Mouse (Mus musculus) limb, embryonic 10.5 days (tissue): ENCODE data around the gene Selenop. TPM values are rescaled to one million over a fixed set of nuclear protein-coding genes. Genes with fewer than 3 reads are reported as not detected.

Source experiments
- DNase-seq: peaks from one replicate; pipeline ENCODE4 v3.0.0-alpha.2; 2017; ENCODE audit warnings: low spot score
- H3K27ac ChIP-seq: fragments of 300-500 bp; sonication (generic); 2 replicates; pipeline ENCODE4 v1.5.1; 2016; ENCODE audit warnings: mild to moderate bottlenecking
- H3K27me3 ChIP-seq: fragments of 300-500 bp; sonication (generic); 2 replicates; pipeline ENCODE4 v1.6.1; 2016; ENCODE audit warnings: low read depth, mild to moderate bottlenecking; ENCODE audit not compliant: poor library complexity, severe bottlenecking
- H3K36me3 ChIP-seq: fragments of 300-500 bp; sonication (generic); 2 replicates; pipeline ENCODE4 v1.6.1; 2016; ENCODE audit warnings: mild to moderate bottlenecking, moderate library complexity
- H3K4me1 ChIP-seq: fragments of 300-500 bp; sonication (generic); 2 replicates; pipeline ENCODE4 v1.6.1; 2016
- H3K4me3 ChIP-seq: fragments of 300-500 bp; sonication (generic); 2 replicates; pipeline ENCODE4 v1.5.1; 2016; ENCODE audit warnings: mild to moderate bottlenecking, moderate library complexity
- H3K9me3 ChIP-seq: fragments of 300-500 bp; sonication (generic); replicated peaks from 2 replicates; pipeline ENCODE4 v1.6.1; 2016; ENCODE audit warnings: mild to moderate bottlenecking
- WGBS: fragments of 180-500 bp; shearing (Covaris S2); methylation state at CpG from one replicate; pipeline ENCODE4 v1.1.7; 2016; 5-methylcytosine and 5-hydroxymethylcytosine counted together
- polyA plus RNA-seq: library from polyadenylated mRNA; unstranded; fragments of >200 nt; fragmentation: Nextera tagmentation; extraction: Ambion mirVana; gene quantifications from 2 replicates; pipeline ENCODE4 v1.2.1, GENCODE M21; 2016

The Selenop gene
- polyA plus RNA-seq, 1 experiment from 2014 or later = 32.4 TPM

DNA sequence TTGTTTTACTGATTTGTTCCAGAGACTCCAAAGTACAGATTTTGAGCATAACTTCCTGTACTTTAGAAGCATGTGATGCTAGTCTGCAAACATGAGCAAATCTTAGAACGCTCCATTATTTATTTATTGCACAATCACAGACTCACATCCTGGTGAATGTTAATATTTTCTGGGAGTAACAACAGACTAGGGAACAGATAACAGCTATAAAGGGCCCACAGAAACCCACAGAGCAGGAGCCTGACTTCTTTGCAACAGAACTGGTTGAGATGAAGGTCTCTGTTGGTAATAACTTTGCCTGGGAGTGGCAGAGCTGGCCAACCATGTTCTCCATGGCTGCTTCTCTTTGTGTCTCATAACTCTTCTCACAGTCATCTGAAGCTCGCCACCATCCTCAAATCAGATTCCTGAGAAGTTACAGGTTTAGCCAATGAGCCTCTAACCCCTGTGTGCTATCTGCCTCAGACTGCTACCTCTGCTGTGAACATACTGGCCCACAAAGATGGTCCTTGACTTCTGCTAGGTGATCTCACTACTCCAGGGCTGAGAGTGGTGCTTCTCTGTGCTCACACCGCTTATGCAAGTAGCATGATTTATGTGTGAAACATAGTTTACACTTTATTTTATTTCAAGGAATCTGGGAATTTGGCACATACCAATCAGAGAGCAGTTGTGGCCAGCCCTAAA is 17.2 kb upstream of the Selenop start:
- Histone ChIP-seq H3K36me3 (no peaks in the 10 kb centered on the region), H3K9me3 (no peaks in the 10 kb centered on the region), H3K27ac (no peak overlapping the region), H3K4me3 (no peak overlapping the region), H3K4me1 (no peaks in the 10 kb centered on the region), H3K27me3 (no peaks in the 10 kb centered on the region)
- no peak for DNase-seq
- 94% methylated on average over 3 of the region's 3 CpGs for WGBS

DNA sequence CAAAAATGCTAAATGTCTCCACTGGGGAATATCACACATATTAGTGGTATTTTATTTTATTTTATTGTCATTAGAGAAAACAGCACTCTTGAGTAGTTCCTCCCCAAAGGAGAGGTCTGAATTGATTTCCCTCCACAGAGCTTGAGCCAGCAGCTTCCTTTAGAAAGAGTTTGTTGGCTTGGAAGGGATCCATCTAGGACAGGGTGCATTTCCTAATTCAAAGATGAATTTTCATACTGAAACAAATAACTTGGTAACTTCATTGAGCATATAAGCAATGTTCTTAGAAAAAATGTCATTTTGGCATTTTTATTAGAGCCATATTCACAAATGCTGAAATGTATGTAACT is 16.7 kb upstream of the Selenop start:
- no peaks in the 10 kb centered on the region for H3K9me3 ChIP-seq
- H3K4me3 ChIP-seq = no peak overlapping the region
- no peak overlapping the region for H3K27ac ChIP-seq
- no peaks in the 10 kb centered on the region for H3K4me1 ChIP-seq
- H3K27me3 ChIP-seq = no peaks in the 10 kb centered on the region
- H3K36me3 ChIP-seq = no peaks in the 10 kb centered on the region
- no peak for DNase-seq

DNA sequence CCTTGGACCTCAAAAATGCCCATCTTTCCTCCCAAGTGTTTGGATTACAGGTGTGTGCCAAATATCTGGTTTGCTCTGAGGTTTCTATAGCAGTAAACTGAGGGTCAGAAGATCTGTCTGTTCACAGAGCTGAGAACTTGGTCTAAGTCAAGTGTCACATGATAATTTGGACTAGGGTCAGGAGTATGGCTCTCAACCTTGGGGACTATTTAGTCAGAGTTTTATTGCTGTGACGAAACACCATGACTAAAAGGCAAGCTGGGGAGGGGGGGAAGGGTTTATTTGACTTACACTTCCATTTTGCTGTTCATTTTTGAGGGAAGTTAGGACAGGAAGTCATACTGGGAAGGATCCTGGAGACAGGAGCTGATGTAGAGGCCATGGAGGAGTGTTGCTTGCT is 9.3 kb upstream of the Selenop start:
- Histone ChIP-seq H3K4me1 (0 out of 2 replicates have a peak, but pooled peaks cover 1% of the 10 kb centered on the region), H3K36me3 (no peaks in the 10 kb centered on the region), H3K4me3 (no peak overlapping the region), H3K27ac (no peak overlapping the region), H3K27me3 (no peaks in the 10 kb centered on the region), H3K9me3 (no peaks in the 10 kb centered on the region)
- WGBS = 87% methylated on average over 1 of the region's 1 CpGs
- DNase-seq = no peak

DNA sequence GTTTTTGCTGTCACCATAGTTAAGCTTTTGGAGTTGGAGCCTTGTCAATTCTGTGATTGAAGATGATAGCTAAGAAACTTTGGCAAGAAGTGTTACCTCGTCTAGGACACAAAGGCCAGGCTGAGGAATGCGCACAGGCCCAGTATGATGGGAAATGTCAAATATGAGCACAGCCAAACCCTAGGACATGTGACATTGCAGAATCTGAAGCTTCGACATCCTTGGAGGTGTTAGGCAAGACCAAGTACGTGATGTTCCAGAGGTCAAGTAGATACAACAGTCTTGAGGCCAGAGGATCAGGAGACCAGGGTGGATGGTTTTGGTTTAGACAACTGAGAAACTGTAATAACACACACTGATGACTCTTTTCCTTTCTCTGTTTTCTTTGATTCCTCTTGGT is 8.0 kb upstream of the Selenop start:
- Histone ChIP-seq H3K27ac (no peak overlapping the region), H3K9me3 (no peaks in the 10 kb centered on the region), H3K4me3 (no peak overlapping the region), H3K36me3 (no peaks in the 10 kb centered on the region), H3K4me1 (0 out of 2 replicates have a peak, but pooled peaks cover 5% of the 10 kb centered on the region), H3K27me3 (no peaks in the 10 kb centered on the region)
- WGBS = 85% methylated on average over 4 of the region's 4 CpGs
- DNase-seq = no peak

- H3K4me1 ChIP-seq = 0 out of 2 replicates have a peak, but pooled peaks cover 5% of the 10 kb centered on the region
- H3K9me3 ChIP-seq = no peaks in the 10 kb centered on the region
- no peak overlapping the region for H3K27ac ChIP-seq
- no peak overlapping the region for H3K4me3 ChIP-seq
- no peaks in the 10 kb centered on the region for H3K27me3 ChIP-seq
- WGBS = 77% methylated on average over 3 of the region's 3 CpGs
- no peaks in the 10 kb centered on the region for H3K36me3 ChIP-seq
- no peak for DNase-seq
Observed at GRCm38 (mm10) chr15:3262883-3263282, 5.5 kb upstream of the Selenop start.

DNA sequence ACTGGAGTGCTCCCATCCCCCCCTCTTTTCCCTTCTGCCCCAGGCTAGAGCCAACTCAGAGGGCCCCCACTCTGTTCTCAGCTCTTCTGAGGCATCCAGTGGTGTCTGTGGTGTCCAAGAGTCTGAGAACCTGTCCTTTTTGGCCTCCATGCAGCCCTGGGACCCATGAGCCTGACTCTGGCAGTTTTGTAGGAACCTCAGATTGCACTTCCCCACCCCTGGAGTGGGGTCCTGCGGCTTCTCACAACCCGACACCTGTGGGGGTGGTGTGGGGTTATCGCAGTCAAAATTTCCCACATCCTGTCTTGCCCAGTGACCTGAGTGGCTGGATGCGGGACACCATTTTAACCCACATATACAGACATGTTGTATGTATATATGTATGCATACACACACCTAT is 4.1 kb upstream of the Selenop start:
- DNase-seq = no peak
- no peak overlapping the region for H3K4me3 ChIP-seq
- WGBS = 93% methylated on average over 4 of the region's 4 CpGs
- H3K27me3 ChIP-seq = no peaks in the 10 kb centered on the region
- H3K36me3 ChIP-seq = no peaks in the 10 kb centered on the region
- H3K27ac ChIP-seq = no peak overlapping the region; the same call in 1 of the 2 replicates
- H3K9me3 ChIP-seq = no peaks in the 10 kb centered on the region
- H3K4me1 ChIP-seq = peaks cover 10% of the 10 kb centered on the region

DNA sequence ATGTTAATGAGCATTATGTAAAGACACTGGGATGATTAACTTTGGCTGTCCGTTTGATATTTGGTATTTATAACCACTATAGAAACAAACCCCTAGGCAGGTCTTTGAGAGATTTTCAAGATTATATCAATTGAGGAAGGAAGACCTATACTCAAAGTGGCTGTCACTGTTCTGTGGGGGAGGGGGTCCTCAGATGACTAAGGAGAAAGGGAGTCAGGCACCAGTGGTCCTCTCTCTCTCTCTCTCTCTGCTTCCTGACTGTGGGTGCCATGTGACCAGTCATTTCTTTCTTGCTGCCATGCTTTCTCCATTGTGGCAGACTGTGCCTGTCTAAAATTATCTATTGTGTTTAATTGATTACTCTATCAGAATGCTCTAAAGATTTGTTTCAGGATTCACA is 3.5 kb upstream of the Selenop start:
- H3K4me3 ChIP-seq = no peak overlapping the region
- DNase-seq = no peak
- no peaks in the 10 kb centered on the region for H3K36me3 ChIP-seq
- 89% methylated on average over 1 of the region's 1 CpGs for WGBS
- no peak overlapping the region for H3K27ac ChIP-seq
- H3K9me3 ChIP-seq = no peaks in the 10 kb centered on the region
- H3K27me3 ChIP-seq = no peaks in the 10 kb centered on the region
- peaks cover 15% of the 10 kb centered on the region for H3K4me1 ChIP-seq

DNA sequence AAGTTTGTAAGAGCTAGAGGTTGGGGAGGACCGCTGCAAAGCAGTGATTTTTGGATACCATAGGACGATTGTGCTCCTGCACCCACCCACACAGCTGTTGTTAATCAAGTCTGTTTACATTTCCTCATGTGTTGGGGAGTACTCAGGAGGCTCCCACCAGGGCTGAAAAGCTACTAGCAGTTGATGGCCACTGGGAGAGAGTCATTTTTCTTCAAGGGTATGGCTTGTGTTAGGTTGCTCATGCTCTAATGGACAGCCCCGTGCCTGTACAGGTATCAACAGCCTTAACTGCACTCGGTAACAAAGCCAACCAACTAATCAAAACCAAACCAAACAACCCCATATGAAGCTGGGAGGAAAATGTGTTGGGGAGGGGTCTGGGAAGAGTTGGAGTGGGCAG is 1.1 kb downstream of the Selenop start:
- Histone ChIP-seq H3K4me3 (no peak overlapping the region), H3K27me3 (no peaks in the 10 kb centered on the region), H3K9me3 (no peaks in the 10 kb centered on the region), H3K4me1 (peaks cover 23% of the 10 kb centered on the region), H3K27ac (peak overlapping the region; percentile 89), H3K36me3 (no peaks in the 10 kb centered on the region)
- 25% methylated on average over 4 of the region's 4 CpGs for WGBS
- peak; percentile 46 for DNase-seq

DNA sequence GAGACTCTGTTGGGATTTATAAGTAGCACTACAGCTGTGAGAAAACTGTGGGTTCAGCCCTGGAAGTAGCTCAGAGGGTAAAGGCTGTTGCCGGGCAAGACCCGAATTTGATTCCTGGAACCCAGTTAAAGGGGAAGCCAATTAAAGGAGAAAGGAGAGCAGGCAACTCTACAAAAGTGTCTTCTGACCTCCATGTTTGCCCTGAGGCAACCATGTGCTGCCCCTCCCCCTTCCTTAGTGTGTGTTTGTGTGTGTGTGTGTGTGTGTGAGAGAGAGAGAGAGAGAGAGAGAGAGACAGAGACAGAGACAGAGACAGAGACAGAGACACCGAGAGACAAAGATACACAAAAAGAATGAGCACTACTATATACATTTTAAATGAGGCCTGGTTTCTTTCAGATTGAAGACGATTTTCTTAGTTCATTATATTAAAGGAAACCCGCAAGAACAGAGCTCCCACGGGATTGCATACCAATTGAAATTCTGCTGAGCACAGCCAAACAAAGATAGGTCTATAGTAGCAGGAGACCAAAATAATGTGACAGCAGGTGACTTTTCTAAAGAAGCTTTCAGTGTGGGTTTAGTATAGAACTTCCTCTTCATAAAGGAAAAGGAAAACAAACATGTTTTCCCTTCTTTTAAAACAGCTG is 1.8 kb downstream of the Selenop start:
- Histone ChIP-seq H3K4me1 (peaks cover 23% of the 10 kb centered on the region), H3K4me3 (peak overlapping the region; percentile 46), H3K9me3 (no peaks in the 10 kb centered on the region), H3K27me3 (no peaks in the 10 kb centered on the region), H3K27ac (peak overlapping the region; percentile 89), H3K36me3 (no peaks in the 10 kb centered on the region)
- peak; percentile 53 for DNase-seq
- 33% methylated on average over 6 of the region's 6 CpGs for WGBS

GRCm38 (mm10) chr15:3270646-3271077 is 2.3 kb downstream of the Selenop start:
- Histone ChIP-seq H3K27ac (peak overlapping the region; percentile 89), H3K4me3 (peak overlapping the region; percentile 46), H3K4me1 (peaks cover 23% of the 10 kb centered on the region), H3K36me3 (no peaks in the 10 kb centered on the region), H3K9me3 (no peaks in the 10 kb centered on the region), H3K27me3 (no peaks in the 10 kb centered on the region)
- 6% methylated on average over 12 of the region's 12 CpGs for WGBS
- peak; percentile 65 for DNase-seq

DNA sequence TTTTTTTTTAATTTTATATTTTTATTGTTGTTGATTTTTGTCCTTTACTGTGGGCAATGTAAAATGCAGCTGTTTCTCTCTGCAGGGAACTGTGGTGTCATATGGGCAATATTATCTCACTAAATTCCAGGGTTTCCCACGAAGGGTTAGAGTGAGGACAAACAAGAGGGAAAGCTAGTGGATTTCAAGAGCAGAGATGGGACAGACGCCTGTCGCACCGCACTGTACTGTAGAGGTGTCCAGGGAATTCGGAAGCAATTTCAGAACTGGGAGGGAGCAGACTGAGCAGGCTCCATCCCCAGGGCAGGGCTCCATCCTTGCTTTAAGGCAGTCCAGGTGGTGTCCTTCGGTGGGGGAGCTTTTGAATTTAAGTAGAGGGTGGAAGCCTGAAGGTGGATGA is 2.9 kb downstream of the Selenop start:
- no peaks in the 10 kb centered on the region for H3K27me3 ChIP-seq
- no peaks in the 10 kb centered on the region for H3K36me3 ChIP-seq
- peaks cover 23% of the 10 kb centered on the region for H3K4me1 ChIP-seq
- peak overlapping the region; percentile 46 for H3K4me3 ChIP-seq
- H3K9me3 ChIP-seq = no peaks in the 10 kb centered on the region
- peak overlapping the region; percentile 89; the same call in 1 of the 2 replicates for H3K27ac ChIP-seq
- WGBS = 49% methylated on average over 6 of the region's 6 CpGs
- no peak for DNase-seq

- DNase-seq = no peak
- H3K4me3 ChIP-seq = no peak overlapping the region
- 90% methylated on average over 1 of the region's 1 CpGs for WGBS
- no peaks in the 10 kb centered on the region for H3K9me3 ChIP-seq
- H3K36me3 ChIP-seq = no peaks in the 10 kb centered on the region
- H3K4me1 ChIP-seq = peaks cover 23% of the 10 kb centered on the region
- H3K27ac ChIP-seq = no peak overlapping the region
- H3K27me3 ChIP-seq = no peaks in the 10 kb centered on the region
Observed at GRCm38 (mm10) chr15:3273191-3273590, 4.8 kb downstream of the Selenop start.

DNA sequence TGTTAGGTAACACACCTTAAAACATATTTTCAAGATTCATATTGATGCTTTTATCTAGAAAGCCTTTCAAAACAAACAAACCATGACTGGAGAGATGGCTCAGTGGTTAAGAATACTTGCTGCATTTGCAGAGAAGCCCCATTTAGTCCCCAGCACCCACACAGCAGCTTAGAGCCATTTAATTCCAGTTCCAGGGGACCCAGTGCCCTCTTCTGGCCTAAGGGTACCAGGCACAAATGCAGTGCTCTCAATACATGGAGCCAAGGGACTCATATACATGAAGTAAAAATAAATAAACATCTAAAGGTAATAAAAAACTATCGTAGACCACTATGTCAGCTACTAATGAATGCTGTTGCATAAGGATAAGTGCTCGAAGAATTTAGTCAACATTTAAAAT is 9.0 kb downstream of the Selenop start:
- Histone ChIP-seq H3K4me1 (no peaks in the 10 kb centered on the region), H3K27ac (no peak overlapping the region), H3K4me3 (no peak overlapping the region), H3K36me3 (peaks cover 5% of the 10 kb centered on the region; the same call in 1 of the 2 replicates), H3K9me3 (no peaks in the 10 kb centered on the region), H3K27me3 (no peaks in the 10 kb centered on the region)
- WGBS = 91% methylated on average over 2 of the region's 2 CpGs
- DNase-seq = no peak
